Mouse (Mus musculus) regulatory T cell (primary cell): ENCODE measurements around the gene Sub1.

Source experiments
- in situ Hi-C: fragments of 300-600 bp; cut with MboI, MseI; formaldehyde crosslinking; loops from one replicate; pipeline ENCODE4 v1.15.1; 2025; ENCODE audit warnings: high pct_unique_total_duplicates

Sub1 gene

GRCm38 (mm10) chr15:11996883-11997282, at the start of gene Sub1:
Sub1 (minus strand) TSS chr15:11996983.
- in situ Hi-C loops = loop anchor here (25.0 kb wide), 1 partner anchor 840 kb away; no protein-coding TSS in a partner anchor

DNA sequence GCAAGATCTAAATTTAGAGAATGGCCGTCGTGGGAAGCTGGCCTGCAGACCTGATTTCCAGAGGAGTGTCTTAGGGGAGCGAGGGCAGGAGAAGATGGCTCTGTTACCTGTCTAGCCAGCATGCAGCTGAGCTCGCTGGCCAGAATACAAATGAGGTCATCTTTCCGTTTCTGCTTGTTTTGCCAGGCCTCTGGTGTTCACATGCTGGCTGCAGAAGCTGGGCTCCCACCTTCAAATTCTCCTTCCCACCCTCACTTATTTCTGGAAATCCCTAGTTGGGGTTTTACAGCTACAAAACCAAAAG, 43.6 kb upstream of the Sub1 start:
- in situ Hi-C loops = no loop called here

GRCm38 (mm10) chr15:12039671-12040406, 43.1 kb upstream of the Sub1 start:
- in situ Hi-C loops = no loop called here

GRCm38 (mm10) chr15:12039256-12039655, 42.5 kb upstream of the Sub1 start:
- in situ Hi-C loops = no loop called here

DNA sequence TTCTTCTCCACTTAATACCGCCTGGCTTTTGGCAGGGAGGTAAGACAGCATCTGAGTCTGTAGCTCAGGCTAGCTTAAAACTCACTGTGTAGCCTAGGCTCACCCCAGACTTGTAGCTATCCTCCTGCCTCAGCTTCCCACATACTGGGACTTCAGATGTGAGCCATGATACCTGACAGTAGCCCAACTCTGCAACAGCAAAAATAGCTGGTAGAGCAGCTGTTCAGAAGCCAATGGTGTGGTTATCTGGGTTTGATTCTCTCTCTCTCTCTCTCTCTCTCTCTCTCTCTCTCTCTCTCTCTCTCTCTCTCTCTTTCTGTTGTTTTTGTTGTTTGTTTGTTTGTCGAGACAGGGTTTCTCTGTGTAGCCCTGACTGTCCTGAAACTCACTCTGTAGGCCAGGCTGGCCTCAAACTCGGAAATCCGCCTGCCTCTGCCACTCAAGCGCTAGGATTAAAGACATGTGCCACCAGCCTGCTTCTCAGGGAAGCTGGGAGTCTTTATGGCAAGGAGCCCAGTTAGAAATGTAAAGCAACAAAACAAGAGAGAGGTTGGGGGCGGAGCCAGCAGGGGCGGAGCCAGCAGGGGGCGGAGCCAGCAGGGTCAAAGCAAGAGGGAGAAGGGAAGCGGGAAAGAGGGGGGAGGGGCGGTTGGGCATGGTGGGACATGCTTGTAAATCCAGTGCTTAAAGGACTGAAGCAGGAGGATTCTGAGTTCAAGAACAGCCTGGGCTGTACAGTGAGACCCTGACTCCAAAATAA, 41.3 kb upstream of the Sub1 start:
- in situ Hi-C loops = no loop called here

GRCm38 (mm10) chr15:12037217-12037616, 40.4 kb upstream of the Sub1 start:
- in situ Hi-C loops = no loop called here

DNA sequence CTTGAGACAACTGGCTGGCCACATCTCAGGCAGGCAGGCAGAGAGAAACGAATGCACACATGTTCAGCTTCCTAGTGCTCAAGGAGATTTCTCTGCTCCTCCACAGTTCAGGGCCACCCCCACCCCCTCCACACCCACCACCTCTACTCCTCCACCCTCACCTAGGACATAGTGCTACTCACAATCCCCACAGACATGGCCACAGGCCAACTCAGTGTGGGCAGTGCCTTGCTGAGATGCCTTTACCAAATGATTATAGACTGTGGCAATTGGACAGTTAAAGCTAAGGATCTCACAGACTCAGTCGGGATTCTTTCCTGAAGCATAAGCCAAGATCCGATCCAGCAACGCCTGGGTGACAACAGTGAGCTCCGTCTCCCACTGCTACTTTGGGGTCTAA, 39.9 kb upstream of the Sub1 start:
- in situ Hi-C loops = no loop called here

DNA sequence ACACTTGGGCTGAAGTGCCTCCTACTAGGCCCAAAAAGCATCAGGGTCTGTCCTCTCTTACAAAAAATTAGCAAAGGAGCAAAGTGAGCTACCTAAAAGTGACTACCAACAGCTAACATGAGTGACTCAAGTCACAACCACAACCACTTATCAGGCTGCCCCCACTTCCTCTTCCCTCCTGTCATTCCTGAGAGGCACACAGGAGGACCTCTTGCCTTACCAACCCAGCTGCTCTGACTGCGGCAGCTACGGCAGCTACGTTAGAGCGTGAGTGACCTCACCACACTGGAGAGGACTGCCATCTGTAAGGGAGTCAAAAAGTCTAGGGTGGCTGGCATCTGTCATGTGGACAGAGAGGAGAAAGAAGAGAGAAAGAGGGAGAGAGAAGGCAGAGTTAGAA, 37.5 kb upstream of the Sub1 start:
- in situ Hi-C loops = no loop called here

- in situ Hi-C loops = no loop called here
These were observed 36.4 kb upstream of the Sub1 start for GRCm38 (mm10) chr15:12033155-12033554.

DNA sequence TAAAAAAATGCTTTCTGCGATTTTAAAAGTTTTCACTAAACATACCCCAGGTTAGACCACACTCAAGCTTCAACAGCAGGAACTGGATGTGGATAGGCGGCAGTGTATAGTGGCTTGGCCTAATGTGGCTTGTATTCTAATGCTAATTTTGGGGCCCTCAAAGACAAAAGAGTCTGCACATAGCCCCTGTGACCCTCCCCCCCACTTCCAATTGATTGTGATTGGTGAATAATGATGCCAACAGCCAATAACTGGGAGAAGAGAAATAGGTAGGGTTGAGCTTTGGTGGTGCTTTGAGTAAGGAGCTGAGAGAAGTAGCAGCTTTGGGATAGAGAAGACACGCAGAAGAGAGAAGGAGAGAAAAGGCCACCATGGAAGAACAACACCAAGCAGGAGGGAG, 35.7 kb upstream of the Sub1 start:
- in situ Hi-C loops = no loop called here

- in situ Hi-C loops = no loop called here
These were observed 35.1 kb upstream of the Sub1 start for GRCm38 (mm10) chr15:12031861-12032260.

DNA sequence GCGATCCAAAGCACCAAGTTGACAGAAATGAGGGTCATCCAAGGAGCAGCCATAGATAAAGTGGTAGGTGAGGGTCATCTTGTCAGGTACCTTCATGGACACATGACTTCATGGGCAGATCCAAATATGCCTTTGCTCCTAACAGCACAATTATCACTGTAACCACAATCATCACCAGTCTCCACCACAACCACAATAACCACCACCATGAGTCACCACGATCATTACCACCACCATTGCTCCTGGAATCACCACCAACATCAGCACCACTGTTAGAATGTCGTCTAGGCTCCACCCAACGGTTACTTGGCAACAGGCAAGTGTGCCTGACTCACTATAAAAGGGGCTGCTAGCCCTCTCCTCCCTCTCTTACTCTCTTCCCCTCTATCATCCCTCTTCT, 33.4 kb upstream of the Sub1 start:
- in situ Hi-C loops = no loop called here

- in situ Hi-C loops = no loop called here
These were observed 31.0 kb upstream of the Sub1 start for GRCm38 (mm10) chr15:12027807-12028206.

GRCm38 (mm10) chr15:12026932-12027450, 30.2 kb upstream of the Sub1 start:
- in situ Hi-C loops = no loop called here

DNA sequence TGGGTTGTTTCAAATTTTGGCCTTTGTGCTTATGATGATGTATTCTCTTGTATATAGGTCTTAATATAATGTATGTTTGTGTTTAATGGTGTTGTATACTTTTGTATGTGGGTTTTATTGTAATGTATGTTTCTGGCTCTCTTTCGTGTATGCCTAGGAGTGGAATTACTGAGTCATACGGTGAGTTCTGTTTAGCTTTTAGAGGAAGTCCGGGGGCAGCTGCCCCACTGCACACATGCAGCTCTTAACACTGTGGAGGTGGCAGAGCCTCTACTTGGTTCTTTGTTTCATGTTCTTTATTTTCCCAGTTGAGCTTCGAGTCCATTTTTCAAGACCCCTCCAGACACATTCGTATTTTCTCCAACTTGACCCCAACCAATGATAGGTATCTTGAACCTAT, 29.2 kb upstream of the Sub1 start:
- in situ Hi-C loops = no loop called here

DNA sequence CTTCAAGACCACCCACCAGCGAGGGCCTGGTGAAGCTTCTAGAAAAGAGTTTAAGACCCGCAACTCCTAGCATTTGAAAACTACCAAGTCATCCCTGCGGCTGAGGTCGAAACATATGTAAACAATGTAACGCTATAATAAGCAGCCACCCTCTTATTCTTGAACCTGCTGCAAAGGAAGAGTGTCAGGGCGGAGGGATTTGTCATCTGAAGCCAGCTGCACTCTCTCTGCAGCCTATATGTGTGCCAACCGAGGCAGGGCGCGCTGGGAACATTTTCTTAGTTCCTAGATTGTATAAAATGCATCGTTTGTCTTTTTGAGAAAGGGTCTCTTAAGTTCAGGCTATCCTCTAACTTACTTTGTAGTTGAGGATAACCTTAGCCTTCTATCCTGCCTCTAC, 28.6 kb upstream of the Sub1 start:
- in situ Hi-C loops = no loop called here

DNA sequence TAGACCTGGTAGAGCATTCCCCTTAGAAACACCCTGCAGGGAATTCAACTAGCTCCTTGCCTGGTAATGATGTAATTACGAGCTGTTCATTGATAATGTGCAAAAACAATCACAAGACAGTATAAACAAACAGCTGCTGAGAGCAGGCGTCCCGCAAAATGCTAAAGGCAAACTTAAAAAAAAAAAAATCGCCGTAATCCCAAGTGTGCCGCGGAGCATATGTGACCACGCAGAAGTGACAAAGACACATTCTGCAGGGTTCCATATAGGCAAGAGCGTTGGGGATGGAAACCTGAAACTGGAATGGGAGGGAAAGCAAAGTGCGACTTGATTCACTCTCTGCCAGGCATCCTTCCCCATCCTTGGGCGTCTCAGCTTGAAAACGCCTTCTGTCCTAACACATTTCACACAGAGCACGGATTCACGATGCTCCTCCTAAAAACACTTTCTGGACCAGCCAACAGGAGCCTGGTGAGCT, 28.0 kb upstream of the Sub1 start:
- in situ Hi-C loops = no loop called here

DNA sequence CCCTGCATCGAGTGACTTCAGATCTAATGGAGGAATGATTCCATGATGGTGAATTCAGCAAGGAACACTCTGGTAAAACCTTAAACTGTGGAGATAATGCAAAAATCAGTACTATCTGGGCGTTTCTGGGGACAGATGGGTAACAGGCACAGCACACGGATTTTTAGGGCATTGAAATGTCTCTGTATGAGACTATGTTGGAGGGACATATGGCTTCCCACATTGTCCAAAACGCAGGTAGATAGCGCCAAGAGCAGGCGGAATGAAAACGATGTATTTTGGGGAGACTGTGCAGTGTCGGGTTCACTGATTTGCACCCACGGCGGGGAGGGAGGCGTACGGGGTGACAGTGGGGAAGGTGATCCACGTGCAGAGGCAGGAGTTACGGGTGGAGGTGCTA, 22.7 kb upstream of the Sub1 start:
- in situ Hi-C loops = no loop called here

GRCm38 (mm10) chr15:12018428-12018757, 21.6 kb upstream of the Sub1 start:
- in situ Hi-C loops = no loop called here

GRCm38 (mm10) chr15:12017700-12018427, 21.1 kb upstream of the Sub1 start:
- in situ Hi-C loops = no loop called here

- in situ Hi-C loops = no loop called here
These were observed 17.6 kb upstream of the Sub1 start for GRCm38 (mm10) chr15:12014197-12014905.
